9 mouse cellular contexts compared by ENCODE assay signal in genomic region chr11:113296912-113297625, GRCm38 (mm10).
DNase-seq lines count a peak whose midpoint lies in the region; ATAC-seq and TF ChIP-seq lines count a peak whose summit lies in the region.
"Had no signal": no experiment of that assay in that cellular context is flagged by ENCODE, and none has a peak within 500 bp of the region (broad histone marks: within the 10 kb centered on the region; RNA-seq: fewer than 3 reads in every experiment).

No protein-coding gene starts in this region.

- 30% methylated on average over 22 of the region's 22 CpGs for WGBS in limb, embryonic 12.5 days

- in situ Hi-C loops in CH12.LX (cut with MboI; ENCODE audit: low pct_ligation_motif_present, low pct_unique_long_range_greater_than_20kb, low sequenced_read_pairs), result loop anchor here (5.0 to 25.0 kb wide), 3 partner anchors 120 to 515 kb away; no protein-coding TSS in a partner anchor

- H3K4me1 ChIP-seq in CH12.LX (ENCODE audit: control insufficient read depth in 1 of 2, insufficient read depth in 2 of 2), result peaks cover 0 to 1% of the 10 kb centered on the region in 2 experiments; a peak in 1 of 4 replicates
- peaks cover 40% of the 10 kb centered on the region for H3K4me1 ChIP-seq in limb, embryonic 12.5 days (replicated peaks)
- H3K4me1 ChIP-seq: liver, embryonic 12.5 days had no signal

- peak; percentile 18; the same call in 1 of the 2 replicates for ATAC-seq in limb, embryonic 12.5 days (ENCODE audit: insufficient number of reproducible peaks, insufficient read depth, low FRiP score, low TSS enrichment, low read depth)
- ATAC-seq: liver, embryonic 12.5 days had no signal

- no peak overlapping the region for H3K4me3 ChIP-seq in CH12.LX (replicated peaks in 1 of 3; ENCODE audit: low read depth in 2 of 3, low read length in 2 of 3, poor library complexity in 1 of 3)
- H3K4me3 ChIP-seq in limb, embryonic 12.5 days (replicated peaks), result no peak overlapping the region
- H3K4me3 ChIP-seq: forebrain, embryonic 13.5 days; liver, embryonic 12.5 days had no signal

- no peak overlapping the region for H3K27ac ChIP-seq in CH12.LX (ENCODE audit: insufficient read depth, low read depth)
- peak overlapping the region; percentile 35; the same call in 1 of the 2 replicates for H3K27ac ChIP-seq in limb, embryonic 12.5 days
- H3K27ac ChIP-seq: forebrain, embryonic 13.5 days; liver, embryonic 12.5 days had no signal

- H3K36me3 ChIP-seq in CH12.LX (replicated peaks in 1 of 2; ENCODE audit: control insufficient read depth in 1 of 2, insufficient read depth in 1 of 2, low read length in 1 of 2), result peaks cover 0 to 30% of the 10 kb centered on the region in 2 experiments
- H3K36me3 ChIP-seq in limb, embryonic 12.5 days, result no peaks in the 10 kb centered on the region
- H3K36me3 ChIP-seq: liver, embryonic 12.5 days had no signal

- H3K4me2 ChIP-seq in CH12.LX (ENCODE audit: insufficient read depth, low read depth, poor library complexity, severe bottlenecking), result no peak overlapping the region
- peak overlapping the region; percentile 36 for H3K4me2 ChIP-seq in limb, embryonic 12.5 days
- H3K4me2 ChIP-seq: forebrain, embryonic 13.5 days; liver, embryonic 12.5 days had no signal

- no peaks in the 10 kb centered on the region for H3K27me3 ChIP-seq in CH12.LX (replicated peaks)
- no peaks in the 10 kb centered on the region for H3K27me3 ChIP-seq in limb, embryonic 12.5 days
- H3K27me3 ChIP-seq: forebrain, embryonic 13.5 days; liver, embryonic 12.5 days had no signal

- TF ChIP-seq EP300 in CH12.LX (IDR thresholded peaks at IDR 0.05; ENCODE audit: low read length), result no peak

- DNase-seq in 3T3-L1 (ENCODE audit: low read depth, low spot score), result peak; percentile 70
- DNase-seq in CH12.LX (ENCODE audit: extremely low read depth), result no peak
- DNase-seq in adrenal gland, postnatal 36 days, result peak; percentile 44 to 49
- no peak for DNase-seq in liver
- DNase-seq in lung, postnatal 10 days, result no peak
- DNase-seq in frontal cortex, postnatal 14 days (ENCODE audit: low spot score in 2 of 2), result no peak

- TF ChIP-seq RAD21 in CH12.LX (IDR thresholded peaks at IDR 0.05; ENCODE audit: low read depth, low read length), result no peak

- H3K79me2 ChIP-seq in CH12.LX (replicated peaks; ENCODE audit: control insufficient read depth, extremely low read depth, insufficient read depth, poor library complexity, severe bottlenecking), result no peaks in the 10 kb centered on the region

- H3K9me3 ChIP-seq in CH12.LX (replicated peaks; ENCODE audit: low read length), result peaks cover 3% of the 10 kb centered on the region
- H3K9me3 ChIP-seq in limb, embryonic 12.5 days, result no peaks in the 10 kb centered on the region
- H3K9me3 ChIP-seq: forebrain, embryonic 13.5 days; liver, embryonic 12.5 days had no signal

- no peak for TF ChIP-seq POLR2A in CH12.LX (IDR thresholded peaks at IDR 0.05; ENCODE audit: low read depth, low read length)

- H3K9ac ChIP-seq in CH12.LX (ENCODE audit: insufficient read depth, low read depth), result no peak overlapping the region
- peak overlapping the region; percentile 12; the same call in 1 of the 2 replicates for H3K9ac ChIP-seq in limb, embryonic 12.5 days (replicated peaks)
- H3K9ac ChIP-seq: forebrain, embryonic 13.5 days; liver, embryonic 12.5 days had no signal

- dilution Hi-C loops in CH12.LX (cut with MboI; ENCODE audit: extremely low pct_ligation_motif_present, extremely low pct_unique_long_range_greater_than_20kb, low sequenced_read_pairs), result no loop called here

- no peak for TF ChIP-seq CTCF in CH12.LX (conservative IDR thresholded peaks at IDR 0.05 in 1 of 2, IDR thresholded peaks at IDR 0.05 in 1 of 2; ENCODE audit: low read depth in 2 of 2, low read length in 2 of 2)

TF ChIP-seq in CH12.LX, 34 proteins besides CTCF, POLR2A, EP300 and RAD21:
- TF ChIP-seq ZNF384 (IDR thresholded peaks at IDR 0.05; ENCODE audit: low read depth, low read length) (peak; percentile 12; the same call in 1 of the 2 replicates), CHD1 (IDR thresholded peaks at IDR 0.05; ENCODE audit: low read depth, low read length) (no peak)

Comparison
In these comparisons a context has a peak if more than half of its experiments do, and no peak if none do; other contexts are left out.
1. DNase-seq: peak in 3T3-L1 (single experiment) and adrenal gland, postnatal 36 days (2 of 2); none in CH12.LX (single experiment), liver (single experiment), lung, postnatal 10 days (single experiment) and frontal cortex, postnatal 14 days (0 of 2).